Mouse (Mus musculus): ENCODE measurements around the gene Large1.

The Large1 gene

DNA sequence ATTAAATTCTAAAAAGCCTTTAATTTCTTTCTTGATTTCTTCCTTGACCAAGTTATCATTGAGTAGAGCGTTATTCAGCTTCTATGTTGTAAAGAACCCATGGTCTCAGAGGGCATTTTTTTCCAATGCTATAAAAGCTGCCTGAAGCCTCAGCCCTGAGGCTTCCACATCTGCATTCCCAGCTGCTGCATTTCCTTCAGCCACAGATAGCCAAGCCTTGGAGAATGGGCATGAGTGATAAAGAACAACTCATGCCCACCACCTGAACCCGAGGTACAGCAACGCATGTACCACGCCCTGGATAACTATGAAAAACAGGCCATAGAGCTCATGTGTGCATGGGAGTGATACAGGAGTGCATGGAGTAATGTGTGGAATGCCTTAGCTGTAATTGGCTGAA is 572.7 kb downstream of the Large1 start:
- no peak for DNase-seq (ENCODE audit: low spot score)

DNA sequence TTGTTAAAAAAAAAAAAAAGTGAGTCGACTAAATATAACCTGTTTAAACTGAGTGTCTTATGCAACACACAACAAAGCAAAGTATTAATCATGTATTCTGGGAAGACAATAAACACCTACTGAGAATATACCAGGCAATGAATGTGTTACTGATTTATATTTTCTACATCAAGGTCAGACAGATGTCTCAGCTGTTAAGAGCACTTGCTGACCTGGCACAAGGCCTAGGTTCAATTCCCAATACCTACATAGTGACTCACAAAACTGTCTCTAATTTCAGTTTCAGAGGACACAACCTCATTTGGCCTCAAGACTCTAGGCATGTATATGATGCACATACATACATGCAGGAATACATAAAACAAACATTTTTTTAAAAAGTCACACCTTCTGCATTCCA is 575.5 kb downstream of the Large1 start:
- no peak for DNase-seq (ENCODE audit: low spot score)

DNA sequence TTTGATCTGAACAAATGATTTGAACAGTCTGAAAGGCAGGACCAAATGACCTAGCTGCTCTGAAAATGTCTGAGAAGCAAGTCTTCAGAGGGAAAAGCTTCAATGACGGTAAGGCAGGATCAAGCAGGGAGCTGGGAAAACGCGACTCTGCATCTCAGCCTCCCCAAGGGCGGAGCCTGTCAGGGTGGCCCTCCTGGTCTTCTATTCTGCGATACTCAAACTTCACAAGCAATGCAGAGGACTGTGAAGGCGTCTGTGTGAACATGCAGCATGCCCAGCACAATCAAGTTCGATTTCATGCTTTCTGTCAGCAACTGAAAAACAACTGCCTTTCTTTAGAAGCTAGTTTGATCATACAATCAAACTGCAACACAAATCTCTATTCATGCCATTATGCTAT is 586.6 kb downstream of the Large1 start:
- DNase-seq (ENCODE audit: low spot score), result no peak

DNA sequence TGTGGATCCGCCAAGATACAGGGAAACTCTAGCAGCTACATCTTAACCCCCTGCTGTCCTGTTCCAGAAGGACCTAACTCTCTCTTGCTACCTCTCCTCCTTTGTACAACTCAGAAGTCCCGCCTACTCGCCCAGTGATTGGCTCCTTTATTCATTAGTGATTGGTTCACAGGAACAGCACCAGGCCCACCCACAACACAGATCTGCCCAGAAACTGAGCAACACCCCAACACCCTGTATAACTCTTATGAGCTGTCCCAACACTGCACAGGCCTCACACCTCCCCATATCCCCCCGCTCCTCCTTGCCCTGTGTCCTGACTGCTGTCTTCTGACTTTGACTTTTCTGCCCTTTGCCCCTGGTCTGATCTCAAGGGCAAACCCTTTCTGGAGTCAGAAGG is 587.6 kb downstream of the Large1 start:
- DNase-seq (ENCODE audit: low spot score), result no peak
